Mouse (Mus musculus): ENCODE measurements around the gene Dnah11. TPM values are rescaled to one million over a fixed set of nuclear protein-coding genes. Genes with fewer than 3 reads are reported as not detected.

Dnah11 gene
- total RNA-seq, 2 experiments from 2014 or later: not detected

DNA sequence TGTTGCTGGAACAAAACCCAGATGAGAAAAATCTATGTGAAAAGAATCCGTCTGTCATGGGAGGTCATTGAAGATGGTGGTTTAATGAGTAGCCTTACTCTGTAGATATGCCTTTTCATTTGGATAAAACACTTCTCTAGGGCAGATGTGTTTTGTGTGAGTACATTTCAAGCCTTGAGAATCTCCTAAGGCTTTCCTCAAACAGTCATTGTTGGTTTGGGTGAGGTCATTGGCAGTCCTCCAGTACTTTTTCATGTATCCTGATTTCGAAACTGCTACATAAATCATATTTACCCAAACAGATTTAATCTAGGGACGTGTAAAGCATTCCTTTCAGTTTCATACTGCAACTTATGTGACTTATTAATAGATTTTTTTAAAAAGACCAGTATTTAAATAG, 370.5 kb downstream of the Dnah11 start:
- intact Hi-C loops (cut with DNase I): no loop called here
- DNase-seq: no peak

Other genes with a start within 250 kb of the Dnah11 start
- 10 to 100 TPM in 1 of 2 experiments, 1 to 10 TPM in 1; 8.1 to 13.6 TPM for gene Sp4, start 102.4 kb upstream of the Dnah11 start, total RNA-seq (2021)